Mouse (Mus musculus): ENCODE measurements around the gene Krt33b. TPM values are rescaled to one million over a fixed set of nuclear protein-coding genes. Genes with fewer than 3 reads are reported as not detected.

The Krt33b gene
- polyA plus RNA-seq, 1 experiment: not detected

DNA sequence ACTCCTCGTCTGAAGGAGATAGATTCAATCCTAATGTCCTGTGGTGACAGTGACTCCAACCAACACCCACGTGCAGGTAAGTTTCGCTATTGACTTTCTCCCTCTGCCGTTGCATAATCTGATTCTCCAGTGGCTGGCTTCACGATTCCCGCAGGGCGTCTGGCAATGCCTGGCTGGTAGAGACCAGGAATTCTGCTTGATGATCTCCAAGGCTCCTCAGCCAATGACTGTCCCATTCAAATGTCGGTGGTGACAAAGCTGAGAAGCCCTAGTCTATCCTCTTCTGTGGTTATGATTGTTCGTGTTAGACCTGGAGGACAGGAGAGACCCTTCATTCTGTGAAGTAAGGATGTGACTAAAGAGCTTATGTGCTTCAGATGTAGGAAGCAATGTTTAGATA lies 46.9 kb downstream of the Krt33b start:
- Histone ChIP-seq H3K27ac (ENCODE audit: insufficient read depth, low read length) (no peak overlapping the region), H3K4me3 (ENCODE audit: insufficient read depth, low read length) (no peak overlapping the region), H3K4me1 (ENCODE audit: control insufficient read depth, insufficient read depth, low read length) (no peaks in the 10 kb centered on the region)
- TF ChIP-seq POLR2A (IDR thresholded peaks at IDR 0.05; ENCODE audit: extremely low read depth, insufficient read depth, low read length) (no peak), CTCF (IDR thresholded peaks at IDR 0.05; ENCODE audit: extremely low read depth, insufficient read depth, low read length) (no peak)

DNA sequence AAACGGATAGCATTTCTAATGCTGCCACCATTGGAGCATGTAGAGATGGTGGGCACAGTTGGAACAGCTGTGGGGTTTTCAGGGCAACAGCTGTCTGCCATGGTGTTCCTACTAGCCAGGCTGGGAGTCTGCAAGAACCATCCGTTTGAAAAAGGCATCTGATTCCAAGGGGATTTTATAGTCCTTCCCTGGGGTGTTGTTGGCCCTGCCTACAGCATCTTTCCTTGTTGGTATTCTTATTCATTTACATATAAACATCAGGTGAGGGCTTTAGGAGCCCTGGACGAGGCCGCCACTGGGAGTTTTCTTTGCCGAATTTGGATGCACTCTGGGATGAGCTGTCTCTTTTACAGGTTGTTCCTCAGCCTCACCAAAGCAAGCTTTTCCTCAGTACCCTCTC lies 50.7 kb downstream of the Krt33b start, which contains the start of gene Krtap29-1:
TSS of gene Krtap29-1 (minus strand) at position 101 of the 400 bp plus-strand sequence.
- TF ChIP-seq POLR2A (IDR thresholded peaks at IDR 0.05; ENCODE audit: extremely low read depth, insufficient read depth, low read length): no peak
- TF ChIP-seq CTCF (IDR thresholded peaks at IDR 0.05; ENCODE audit: extremely low read depth, insufficient read depth, low read length): no peak
- Histone ChIP-seq H3K4me1 (ENCODE audit: control insufficient read depth, insufficient read depth, low read length) (no peaks in the 10 kb centered on the region), H3K27ac (ENCODE audit: insufficient read depth, low read length) (no peak within 1 kb of the TSS), H3K4me3 (ENCODE audit: insufficient read depth, low read length) (no peak within 1 kb of the TSS)

Other genes starting within 250 kb of the Krt33b start
- not detected in 2 replicates for gene Krtap4-8, start 249.2 kb downstream of the Krt33b start, polyA plus RNA-seq (2012; rRNA removed)
- not detected in 2 replicates for gene Krtap4-9, start 244.7 kb downstream of the Krt33b start, polyA plus RNA-seq (2012; rRNA removed)
- not detected in 2 replicates for gene Gm11596, start 236.4 kb downstream of the Krt33b start, polyA plus RNA-seq (2012; rRNA removed)
- gene Gm11569, start 230.9 kb downstream of the Krt33b start, polyA plus RNA-seq (2012; rRNA removed): not detected in 2 replicates
- gene Gm11554, start 225.4 kb downstream of the Krt33b start, polyA plus RNA-seq (2012; rRNA removed): not detected in 2 replicates
- gene Krtap4-13, start 220.0 kb downstream of the Krt33b start, polyA plus RNA-seq (2012; rRNA removed): not detected in 2 replicates
- gene Gm11564, start 214.2 kb downstream of the Krt33b start, polyA plus RNA-seq (2012; rRNA removed): not detected in 2 replicates
- not detected in 2 replicates for gene 2300003K06Rik, start 191.8 kb downstream of the Krt33b start, polyA plus RNA-seq (2012; rRNA removed)
- gene Krtap4-16, start 178.3 kb downstream of the Krt33b start, polyA plus RNA-seq (2012; rRNA removed): not detected in 2 replicates
- gene Gm11568, start 172.0 kb downstream of the Krt33b start, polyA plus RNA-seq (2012; rRNA removed): not detected in 2 replicates
- not detected in 2 replicates for gene Gm11559, start 165.4 kb downstream of the Krt33b start, polyA plus RNA-seq (2012; rRNA removed)
- not detected in 2 replicates for gene Krtap9-1, start 156.5 kb downstream of the Krt33b start, polyA plus RNA-seq (2012; rRNA removed)
- not detected in 2 replicates for gene Gm11567, start 150.7 kb downstream of the Krt33b start, polyA plus RNA-seq (2012; rRNA removed)
- not detected in 2 replicates for gene Krtap31-1, start 121.9 kb downstream of the Krt33b start, polyA plus RNA-seq (2012; rRNA removed)
- not detected in 2 replicates for gene Gm11565, start 115.1 kb downstream of the Krt33b start, polyA plus RNA-seq (2012; rRNA removed)
- not detected in 2 replicates for gene Krtap31-2, start 93.6 kb downstream of the Krt33b start, polyA plus RNA-seq (2012; rRNA removed)
- not detected in 2 replicates for gene Krtap9-5, start 81.4 kb downstream of the Krt33b start, polyA plus RNA-seq (2012; rRNA removed)
- gene Krtap29-1, start 50.8 kb downstream of the Krt33b start, polyA plus RNA-seq (2012; rRNA removed): not detected in 2 replicates
- gene Krtap16-1, start 43.3 kb downstream of the Krt33b start, polyA plus RNA-seq (2012; rRNA removed): not detected in 2 replicates
- gene Krtap17-1, start 35.9 kb downstream of the Krt33b start, polyA plus RNA-seq (2012; rRNA removed): not detected in 2 replicates
- gene Krt33a, start 13.7 kb downstream of the Krt33b start, polyA plus RNA-seq (2012; rRNA removed): 0.06 TPM in 1 of 2 replicates, not detected in the other
- not detected in 2 replicates for gene Krt34, start 11.7 kb upstream of the Krt33b start, polyA plus RNA-seq (2012; rRNA removed)
- not detected in 2 replicates for gene Krt31, start 20.7 kb upstream of the Krt33b start, polyA plus RNA-seq (2012; rRNA removed)
- gene Krt32, start 58.4 kb upstream of the Krt33b start, polyA plus RNA-seq (2012; rRNA removed): 0.10 TPM in 1 of 2 replicates, not detected in the other
- not detected in 2 replicates for gene Krt35, start 66.4 kb upstream of the Krt33b start, polyA plus RNA-seq (2012; rRNA removed)
- not detected in 2 replicates for gene Krt36, start 75.8 kb upstream of the Krt33b start, polyA plus RNA-seq (2012; rRNA removed)
- gene Krt13, start 91.7 kb upstream of the Krt33b start, polyA plus RNA-seq (2012; rRNA removed): not detected in 2 replicates
- 0.25 TPM in 1 of 2 replicates, not detected in the other for gene Krt15, start 106.1 kb upstream of the Krt33b start, polyA plus RNA-seq (2012; rRNA removed)
- 0.25 and 0.44 TPM in 2 replicates for gene Krt19, start 118.8 kb upstream of the Krt33b start, polyA plus RNA-seq (2012; rRNA removed)
- 4.7 and 6.4 TPM in 2 replicates for gene Krt9, start 163.4 kb upstream of the Krt33b start, polyA plus RNA-seq (2012; rRNA removed)
- gene Krt14, start 177.7 kb upstream of the Krt33b start, polyA plus RNA-seq (2012; rRNA removed): not detected in 2 replicates
- gene Krt16, start 219.0 kb upstream of the Krt33b start, polyA plus RNA-seq (2012; rRNA removed): not detected in 2 replicates
- 0.13 and 0.15 TPM in 2 replicates for gene Krt17, start 231.2 kb upstream of the Krt33b start, polyA plus RNA-seq (2012; rRNA removed)
- gene Krt42, start 240.0 kb upstream of the Krt33b start, polyA plus RNA-seq (2012; rRNA removed): not detected in 2 replicates